Mouse (Mus musculus) forebrain, embryonic 14.5 days (tissue): ENCODE measurements around the gene Nudt2. TPM values are rescaled to one million over a fixed set of nuclear protein-coding genes. Genes with fewer than 3 reads are reported as not detected.

ENCODE experiments used
- ATAC-seq: fragments of 200-750 bp; cut with Nextera tagmentation; 2 replicates; pipeline ENCODE4 v1.8.0; 2017; ENCODE audit warnings: mild to moderate bottlenecking, moderate library complexity
- DNase-seq: peaks from one replicate; pipeline ENCODE4 v3.0.0-alpha.2; 2015; ENCODE audit warnings: low spot score
- H3K27ac ChIP-seq: fragments of 300-500 bp; sonication (generic); 2 replicates; pipeline ENCODE4 v1.5.1; 2014; ENCODE audit warnings: low read depth, mild to moderate bottlenecking, control low read depth, low read length, moderate library complexity
- H3K27me3 ChIP-seq: fragments of 300-500 bp; sonication (generic); replicated peaks from 2 replicates; pipeline ENCODE4 v1.6.1; 2014; ENCODE audit warnings: low read length, control low read depth, mixed read lengths; ENCODE audit not compliant: control insufficient read depth, insufficient read depth
- H3K36me3 ChIP-seq: fragments of 300-500 bp; sonication (generic); 2 replicates; pipeline ENCODE4 v1.6.1; 2014; ENCODE audit warnings: low read length, control low read depth; ENCODE audit not compliant: control insufficient read depth, insufficient read depth
- H3K4me1 ChIP-seq: fragments of 300-500 bp; sonication (generic); 2 replicates; pipeline ENCODE4 v1.6.1; 2014; ENCODE audit warnings: antibody characterized with exemption, low read length, control low read depth; ENCODE audit not compliant: control insufficient read depth, insufficient read depth
- H3K4me2 ChIP-seq: fragments of 300-500 bp; sonication (generic); 2 replicates; pipeline ENCODE4 v1.6.1; 2014; ENCODE audit warnings: mild to moderate bottlenecking, control low read depth, low read length
- H3K4me3 ChIP-seq: fragments of 300-500 bp; sonication (generic); 2 replicates; pipeline ENCODE4 v1.5.1; 2014; ENCODE audit warnings: low read depth, low read length, control low read depth
- H3K9ac ChIP-seq: fragments of 300-500 bp; sonication (generic); 2 replicates; pipeline ENCODE4 v1.6.1; 2014; ENCODE audit warnings: mild to moderate bottlenecking, low read length, control low read depth, moderate library complexity
- H3K9me3 ChIP-seq: fragments of 300-500 bp; sonication (generic); replicated peaks from 2 replicates; pipeline ENCODE4 v1.6.1; 2016; ENCODE audit warnings: low read length, control low read depth, mixed read lengths; ENCODE audit not compliant: control insufficient read depth
- WGBS: fragments of 180-500 bp; shearing (Covaris S2); extraction: QIAGEN DNeasy Blood & Tissue Kit; methylation state at CpG from one replicate; pipeline ENCODE4 v1.1.7; 2014; 5-methylcytosine and 5-hydroxymethylcytosine counted together
- polyA plus RNA-seq: library from polyadenylated mRNA; unstranded; fragments of >200 nt; fragmentation: Nextera tagmentation; extraction: Ambion mirVana; gene quantifications from 2 replicates; pipeline ENCODE4 v1.2.1, GENCODE M21; 2014

The Nudt2 gene
- polyA plus RNA-seq, 1 experiment from 2014 or later: 82.0 TPM

DNA sequence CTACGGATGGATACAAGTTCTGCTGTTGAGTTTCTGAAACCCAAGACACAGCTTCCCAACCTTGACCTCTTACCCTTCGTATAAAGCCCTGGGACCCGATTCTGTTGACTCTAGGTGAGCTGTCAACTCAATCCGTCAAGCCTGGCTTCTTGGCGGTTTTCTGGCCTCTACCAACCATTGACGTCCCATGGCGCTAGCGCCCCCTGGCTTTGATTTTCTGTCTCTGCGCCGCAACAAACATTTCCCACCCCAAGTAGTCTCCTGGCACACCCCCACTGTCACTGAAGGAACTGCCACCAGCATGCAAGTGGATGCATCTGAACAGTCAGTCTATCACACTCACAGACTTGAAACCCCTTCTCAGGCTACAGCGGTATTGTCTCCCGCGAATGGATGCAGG is 41.2 kb downstream of the Nudt2 start:
- H3K36me3 ChIP-seq: no peaks in the 10 kb centered on the region
- peaks cover 11% of the 10 kb centered on the region for H3K4me1 ChIP-seq
- 14% methylated on average over 13 of the region's 13 CpGs for WGBS
- ATAC-seq (no peak), DNase-seq (peak; percentile 46)
- peaks cover 6% of the 10 kb centered on the region; the same call in 1 of the 2 replicates for H3K27me3 ChIP-seq
- no peaks in the 10 kb centered on the region for H3K9me3 ChIP-seq
- no peak overlapping the region for H3K4me3 ChIP-seq
- H3K9ac ChIP-seq: no peak overlapping the region
- H3K4me2 ChIP-seq: peak overlapping the region; percentile 72; the same call in 1 of the 2 replicates
- no peak overlapping the region; the same call in 1 of the 2 replicates for H3K27ac ChIP-seq

- Histone ChIP-seq H3K9me3 (no peaks in the 10 kb centered on the region), H3K4me1 (peaks cover 11% of the 10 kb centered on the region), H3K4me2 (peak overlapping the region; percentile 72), H3K36me3 (no peaks in the 10 kb centered on the region), H3K27ac (peak overlapping the region; percentile 29; the same call in 1 of the 2 replicates), H3K27me3 (peaks cover 4% of the 10 kb centered on the region; the same call in 1 of the 2 replicates), H3K4me3 (peak overlapping the region; percentile 43), H3K9ac (peak overlapping the region; percentile 72)
- WGBS: under 1% methylated on average over 29 of the region's 29 CpGs
- ATAC-seq (peak; percentile 81), DNase-seq (peak; percentile 92)
These were observed 42.0 kb downstream of the Nudt2 start for GRCm38 (mm10) chr4:41506906-41507305.

DNA sequence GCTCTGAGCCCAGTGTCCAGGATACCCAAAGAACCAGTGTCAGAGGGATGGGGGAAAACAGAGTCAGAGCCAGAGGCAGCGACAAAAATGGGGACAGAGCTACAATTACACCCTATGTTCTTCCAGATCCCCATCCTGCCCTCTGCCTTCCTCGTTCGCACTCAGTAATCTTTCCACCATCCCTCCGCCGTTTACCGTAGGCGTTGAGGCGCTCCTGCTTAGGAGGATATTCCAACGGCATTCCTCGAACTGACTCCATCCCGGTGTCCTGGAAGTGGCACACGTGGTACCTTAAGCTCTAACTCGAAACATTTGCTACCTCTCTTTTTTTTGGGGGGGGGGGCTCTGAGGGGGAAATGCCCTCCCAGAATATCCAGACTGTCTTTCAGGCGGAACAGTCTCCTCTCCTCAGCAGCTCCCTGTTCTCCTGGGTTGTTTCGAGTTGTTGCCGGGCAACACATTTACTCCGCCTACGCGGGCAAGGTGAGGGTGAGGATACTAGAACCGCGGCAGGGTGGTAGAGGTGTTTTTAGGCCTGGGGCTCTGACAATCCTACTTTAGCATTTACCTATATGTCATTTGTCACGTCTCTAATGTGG is 42.5 kb downstream of the Nudt2 start:
- H3K4me1 ChIP-seq: peaks cover 8% of the 10 kb centered on the region
- H3K36me3 ChIP-seq: no peaks in the 10 kb centered on the region
- peak overlapping the region; percentile 43 for H3K4me3 ChIP-seq
- 3% methylated on average over 22 of the region's 22 CpGs for WGBS
- peak; percentile 21 for ATAC-seq
- H3K9ac ChIP-seq: peak overlapping the region; percentile 72
- H3K27me3 ChIP-seq: peaks cover 4% of the 10 kb centered on the region; the same call in 1 of the 2 replicates
- H3K9me3 ChIP-seq: no peaks in the 10 kb centered on the region
- H3K27ac ChIP-seq: peak overlapping the region; percentile 29; the same call in 1 of the 2 replicates
- H3K4me2 ChIP-seq: peak overlapping the region; percentile 72
- peak; percentile 56 for DNase-seq

DNA sequence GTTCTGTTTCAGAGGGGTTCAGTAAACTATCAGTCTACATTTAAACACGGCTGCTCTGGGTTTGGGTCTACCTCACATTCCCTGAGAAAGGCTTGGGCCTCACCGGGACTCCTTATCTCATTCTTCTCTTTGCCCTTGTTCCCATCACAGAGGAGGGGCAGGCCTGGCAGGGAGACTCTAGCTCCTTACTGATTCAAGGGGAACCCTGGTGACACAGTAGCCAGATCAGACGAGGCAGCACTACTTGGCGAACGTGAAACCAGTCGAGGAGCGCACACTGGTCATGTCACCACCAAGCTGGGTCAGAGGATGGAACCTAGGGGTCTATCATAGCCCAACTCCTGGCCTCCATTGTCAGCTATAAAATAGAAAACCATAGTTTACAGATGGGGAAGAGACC is 43.0 kb downstream of the Nudt2 start:
- no peak for ATAC-seq
- no peaks in the 10 kb centered on the region for H3K9me3 ChIP-seq
- H3K4me1 ChIP-seq: peaks cover 3% of the 10 kb centered on the region; the same call in 1 of the 2 replicates
- H3K4me2 ChIP-seq: peak overlapping the region; percentile 72
- H3K27ac ChIP-seq: no peak overlapping the region
- H3K36me3 ChIP-seq: no peaks in the 10 kb centered on the region
- H3K27me3 ChIP-seq: peaks cover 4% of the 10 kb centered on the region; the same call in 1 of the 2 replicates
- H3K9ac ChIP-seq: no peak overlapping the region
- H3K4me3 ChIP-seq: no peak overlapping the region
- WGBS: 42% methylated on average over 7 of the region's 7 CpGs
- no peak for DNase-seq

DNA sequence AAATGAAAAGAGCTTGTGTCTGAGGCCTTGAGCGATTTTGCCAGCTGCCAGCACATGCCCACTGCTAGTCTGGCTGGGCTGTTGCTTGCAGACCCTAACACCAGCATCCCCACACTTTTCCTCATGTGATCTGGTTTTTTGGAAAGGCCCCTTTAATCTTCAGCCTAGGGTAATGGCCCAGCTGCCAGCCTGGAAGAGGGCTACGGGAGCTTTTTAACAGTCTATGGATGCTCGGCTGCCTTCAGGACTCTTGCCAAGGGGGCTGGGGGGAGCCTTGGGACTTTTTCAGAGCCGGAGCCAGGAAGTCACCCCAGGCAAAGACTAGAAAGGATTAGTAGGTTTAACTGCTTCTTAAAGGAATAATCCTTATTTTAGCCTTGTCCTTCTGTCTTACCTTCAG is 48.4 kb downstream of the Nudt2 start:
- Histone ChIP-seq H3K4me2 (no peak overlapping the region), H3K27me3 (peaks cover 4% of the 10 kb centered on the region; the same call in 1 of the 2 replicates), H3K36me3 (no peaks in the 10 kb centered on the region), H3K9ac (peak overlapping the region; percentile 29; the same call in 1 of the 2 replicates), H3K27ac (peak overlapping the region; percentile 44; the same call in 1 of the 2 replicates), H3K4me3 (no peak overlapping the region), H3K9me3 (no peaks in the 10 kb centered on the region), H3K4me1 (peaks cover 6% of the 10 kb centered on the region; the same call in 1 of the 2 replicates)
- DNase-seq (peak; percentile 54), ATAC-seq (peak; percentile 57; the same call in 1 of the 2 replicates)
- 21% methylated on average over 4 of the region's 4 CpGs for WGBS

GRCm38 (mm10) chr4:41513714-41514113 is 48.8 kb downstream of the Nudt2 start:
- no peaks in the 10 kb centered on the region for H3K9me3 ChIP-seq
- H3K9ac ChIP-seq: peak overlapping the region; percentile 29; the same call in 1 of the 2 replicates
- no peaks in the 10 kb centered on the region for H3K27me3 ChIP-seq
- no peak overlapping the region for H3K4me2 ChIP-seq
- peaks cover 6% of the 10 kb centered on the region; the same call in 1 of the 2 replicates for H3K4me1 ChIP-seq
- H3K36me3 ChIP-seq: no peaks in the 10 kb centered on the region
- H3K4me3 ChIP-seq: no peak overlapping the region
- ATAC-seq (no peak), DNase-seq (no peak)
- WGBS: 28% methylated on average over 8 of the region's 8 CpGs
- H3K27ac ChIP-seq: no peak overlapping the region

- no peak for ATAC-seq
- WGBS: 98% methylated on average over 2 of the region's 2 CpGs
These were observed 52.3 kb downstream of the Nudt2 start, which contains the start of gene 1110017D15Rik for GRCm38 (mm10) chr4:41517233-41517632. Gene 1110017D15Rik, minus strand, starts transcription at chr4:41517333.

DNA sequence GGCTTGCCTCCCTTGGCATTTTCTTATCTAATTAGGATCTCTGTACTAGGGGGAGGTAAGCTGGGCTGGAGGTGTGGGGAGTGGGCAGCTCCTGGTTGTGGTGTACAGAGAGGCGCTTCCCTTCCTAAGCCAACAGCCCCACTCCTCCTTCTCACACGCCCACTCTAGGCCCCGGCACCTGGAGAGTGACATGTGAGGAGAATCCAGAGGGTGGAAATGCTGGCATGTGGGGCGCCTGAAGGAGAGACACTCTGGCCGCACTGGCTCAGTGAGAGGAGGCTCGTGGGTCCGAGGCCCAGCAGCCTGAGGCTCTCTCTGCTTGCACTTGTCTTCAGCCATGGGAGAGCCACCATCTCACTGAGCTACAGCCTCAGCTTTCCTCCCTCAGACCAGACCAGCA is 53.4 kb downstream of the Nudt2 start:
- Histone ChIP-seq H3K36me3 (peaks cover 12% of the 10 kb centered on the region), H3K9ac (no peak overlapping the region), H3K4me2 (no peak overlapping the region), H3K27me3 (no peaks in the 10 kb centered on the region), H3K4me1 (peaks cover 3% of the 10 kb centered on the region; the same call in 1 of the 2 replicates), H3K9me3 (no peaks in the 10 kb centered on the region), H3K4me3 (no peak overlapping the region), H3K27ac (no peak overlapping the region)
- ATAC-seq: no peak
- no peak for DNase-seq
- WGBS: 72% methylated on average over 7 of the region's 7 CpGs

More at GRCm38 (mm10) chr4:41517233-41517632, 52.3 kb downstream of the Nudt2 start, which contains the start of gene 1110017D15Rik:
- Histone ChIP-seq H3K4me2 (no peak within 1 kb of the TSS), H3K9me3 (no peaks in the 10 kb centered on the region), H3K27ac (no peak within 1 kb of the TSS), H3K36me3 (peaks cover 12% of the 10 kb centered on the region), H3K27me3 (no peaks in the 10 kb centered on the region), H3K9ac (no peak within 1 kb of the TSS), H3K4me1 (peaks cover 6% of the 10 kb centered on the region; the same call in 1 of the 2 replicates), H3K4me3 (no peak within 1 kb of the TSS)
- DNase-seq: no peak

DNA sequence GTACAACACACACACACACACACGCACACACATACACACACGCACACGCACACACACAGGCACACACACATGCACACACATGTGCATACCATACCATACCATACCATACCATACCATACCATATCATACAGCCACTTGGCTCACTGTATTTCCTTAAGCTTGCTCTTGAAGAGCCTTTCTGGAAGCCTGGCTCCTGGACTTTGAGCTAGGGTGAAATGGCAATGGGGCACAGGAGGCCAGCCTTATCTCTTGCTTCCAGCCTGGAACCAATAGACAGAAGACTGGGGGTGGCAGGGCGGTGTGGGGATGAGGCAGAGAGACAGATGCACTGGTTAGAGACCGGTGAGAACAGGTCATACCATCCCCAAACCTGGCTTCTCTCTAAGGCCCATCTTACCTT is 54.2 kb downstream of the Nudt2 start:
- H3K27me3 ChIP-seq: no peaks in the 10 kb centered on the region
- WGBS: 96% methylated on average over 5 of the region's 5 CpGs
- DNase-seq (no peak), ATAC-seq (no peak)
- H3K4me2 ChIP-seq: no peak overlapping the region
- H3K9ac ChIP-seq: no peak overlapping the region
- no peak overlapping the region for H3K27ac ChIP-seq
- H3K4me1 ChIP-seq: no peaks in the 10 kb centered on the region
- no peak overlapping the region for H3K4me3 ChIP-seq
- H3K9me3 ChIP-seq: no peaks in the 10 kb centered on the region
- peaks cover 12% of the 10 kb centered on the region for H3K36me3 ChIP-seq
